24 mouse cellular contexts compared by ENCODE assay signal in the genomic region with DNA sequence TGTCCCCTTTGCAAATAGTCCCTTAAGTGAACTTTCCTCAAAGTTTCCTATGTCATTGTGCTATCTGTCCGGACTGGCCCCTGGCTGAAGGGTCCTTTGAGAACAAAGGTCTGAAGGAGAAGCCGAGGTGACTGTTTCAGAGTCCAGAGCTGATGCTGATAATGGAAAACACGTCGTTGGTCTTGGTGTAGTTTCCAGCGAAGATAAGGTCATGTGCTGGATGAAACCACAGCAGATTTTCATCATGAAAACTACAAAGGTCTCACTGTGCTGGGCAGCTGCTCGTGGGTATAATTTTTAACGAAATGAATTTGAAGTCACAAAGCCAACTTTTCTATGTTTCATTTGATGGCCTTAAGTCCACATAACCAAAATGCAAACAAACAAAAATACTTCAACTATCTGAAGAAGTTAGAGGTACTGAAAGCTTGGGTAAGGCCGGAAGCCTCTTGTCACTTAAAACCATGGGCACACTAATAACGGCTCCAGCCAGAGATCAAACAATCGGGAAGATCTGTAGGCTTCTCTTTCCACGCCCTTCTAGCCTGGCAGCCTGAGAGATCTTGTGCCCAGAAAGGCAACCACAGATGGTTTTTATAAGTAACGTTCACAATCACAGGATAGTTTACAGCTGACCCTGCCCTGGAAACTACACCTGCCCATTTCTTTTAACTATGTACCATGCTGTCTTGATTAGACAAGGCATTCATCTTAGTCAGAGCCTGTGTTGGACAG. TPM values are rescaled to one million over a fixed set of nuclear protein-coding genes. Genes with fewer than 3 reads are reported as not detected.
DNase-seq lines count a peak whose midpoint lies in the region; ATAC-seq and TF ChIP-seq lines count a peak whose summit lies in the region.
"Had no signal": no experiment of that assay in that cellular context is flagged by ENCODE, and none has a peak within 500 bp of the region (broad histone marks: within the 10 kb centered on the region; RNA-seq: fewer than 3 reads in every experiment).

No protein-coding gene starts in this region.

- H3K9me3 ChIP-seq in intestine, embryonic 16.5 days (ENCODE audit: control insufficient read depth, low read length): no peaks in the 10 kb centered on the region; the same call in 1 of the 2 replicates
- H3K9me3 ChIP-seq in intestine, postnatal 0 days (ENCODE audit: control insufficient read depth): no peaks in the 10 kb centered on the region
- no peaks in the 10 kb centered on the region for H3K9me3 ChIP-seq in embryonic facial prominence, embryonic 11.5 days (replicated peaks; ENCODE audit: control insufficient read depth, low read length)
- no peaks in the 10 kb centered on the region for H3K9me3 ChIP-seq in hindbrain, embryonic 16.5 days (ENCODE audit: control insufficient read depth, low read length)
- 0 out of 2 replicates have a peak, but pooled peaks cover 6% of the 10 kb centered on the region for H3K9me3 ChIP-seq in heart, embryonic 12.5 days (replicated peaks)
- H3K9me3 ChIP-seq: forebrain, embryonic 13.5 days; heart, embryonic 15.5 days; hindbrain, embryonic 13.5 days; intestine, embryonic 15.5 days had no signal

- WGBS in intestine, embryonic 16.5 days: 63% methylated on average over 12 of the region's 12 CpGs
- 47% methylated on average over 12 of the region's 12 CpGs for WGBS in intestine, postnatal 0 days
- WGBS in embryonic facial prominence, embryonic 11.5 days: 55% methylated on average over 12 of the region's 12 CpGs
- WGBS in hindbrain, embryonic 16.5 days: 81% methylated on average over 12 of the region's 12 CpGs
- WGBS in heart, embryonic 12.5 days: 43% methylated on average over 12 of the region's 12 CpGs

- peak; percentile 44 for ATAC-seq in intestine, embryonic 16.5 days
- ATAC-seq in intestine, postnatal 0 days: no peak
- no peak for ATAC-seq in embryonic facial prominence, embryonic 11.5 days (replicated peaks; ENCODE audit: insufficient number of reproducible peaks, low FRiP score, low TSS enrichment, low read depth)
- ATAC-seq in megakaryocyte-erythroid progenitor cell, adult 5-6 weeks (replicated peaks; ENCODE audit: low FRiP score, low TSS enrichment, poor library complexity, severe bottlenecking): peak; percentile 31; the same call in 1 of the 2 replicates
- ATAC-seq in hindbrain, embryonic 16.5 days: no peak
- no peak for ATAC-seq in heart, embryonic 12.5 days (ENCODE audit: insufficient number of reproducible peaks, low FRiP score)
- ATAC-seq: forebrain, embryonic 13.5 days; forebrain, postnatal 0 days; intestine, embryonic 15.5 days had no signal

- no peaks in the 10 kb centered on the region for H3K36me3 ChIP-seq in intestine, embryonic 16.5 days (ENCODE audit: control insufficient read depth, insufficient read depth, low read length)
- H3K36me3 ChIP-seq in intestine, postnatal 0 days (ENCODE audit: control insufficient read depth, insufficient read depth): no peaks in the 10 kb centered on the region
- no peaks in the 10 kb centered on the region for H3K36me3 ChIP-seq in embryonic facial prominence, embryonic 11.5 days (replicated peaks; ENCODE audit: control insufficient read depth, insufficient read depth, low read depth, low read length)
- no peaks in the 10 kb centered on the region for H3K36me3 ChIP-seq in hindbrain, embryonic 16.5 days (ENCODE audit: control insufficient read depth, insufficient read depth, low read length)
- no peaks in the 10 kb centered on the region for H3K36me3 ChIP-seq in heart, embryonic 12.5 days
- H3K36me3 ChIP-seq: heart, embryonic 15.5 days; hindbrain, embryonic 13.5 days; intestine, embryonic 15.5 days had no signal

- DNase-seq in embryonic facial prominence, embryonic 11.5 days (ENCODE audit: low spot score): peak; percentile 44
- no peak for DNase-seq in layer of hippocampus, postnatal 14 days (ENCODE audit: low spot score in 2 of 2)
- no peak for DNase-seq in urinary bladder, postnatal 10 days (ENCODE audit: low spot score)
- DNase-seq: adrenal gland, adult 2 months; adrenal gland, postnatal 36 days; cerebellum, adult 2 months; cerebellum, postnatal 14 days; forebrain, postnatal 0 days; gastrocnemius, adult 2 months; gastrocnemius, postnatal 25 days; heart, postnatal 14 days had no signal

- TF ChIP-seq CTCF in intestine, postnatal 0 days (IDR thresholded peaks at IDR 0.05; ENCODE audit: low read depth): no peak

- no peak overlapping the region for H3K9ac ChIP-seq in intestine, embryonic 16.5 days (ENCODE audit: low read depth, low read length)
- no peak overlapping the region for H3K9ac ChIP-seq in intestine, postnatal 0 days (ENCODE audit: low read depth, low read length)
- H3K9ac ChIP-seq in embryonic facial prominence, embryonic 11.5 days (replicated peaks; ENCODE audit: low read length): no peak overlapping the region
- H3K9ac ChIP-seq in hindbrain, embryonic 16.5 days (ENCODE audit: low read depth, low read length): no peak overlapping the region
- H3K9ac ChIP-seq in heart, embryonic 12.5 days: no peak overlapping the region
- H3K9ac ChIP-seq: forebrain, embryonic 13.5 days; forebrain, postnatal 0 days; heart, embryonic 15.5 days; hindbrain, embryonic 13.5 days; intestine, embryonic 15.5 days had no signal

- H3K4me1 ChIP-seq in intestine, embryonic 16.5 days (ENCODE audit: control insufficient read depth, insufficient read depth, low read length): no peaks in the 10 kb centered on the region; the same call in 1 of the 2 replicates
- no peaks in the 10 kb centered on the region; the same call in 1 of the 2 replicates for H3K4me1 ChIP-seq in intestine, postnatal 0 days (replicated peaks; ENCODE audit: control insufficient read depth, insufficient read depth, low read length)
- no peaks in the 10 kb centered on the region for H3K4me1 ChIP-seq in embryonic facial prominence, embryonic 11.5 days (ENCODE audit: control insufficient read depth, insufficient read depth, low read length)
- H3K4me1 ChIP-seq in hindbrain, embryonic 16.5 days (ENCODE audit: control insufficient read depth, insufficient read depth, low read depth, low read length): no peaks in the 10 kb centered on the region
- H3K4me1 ChIP-seq in heart, embryonic 12.5 days (replicated peaks): 0 out of 2 replicates have a peak, but pooled peaks cover 6% of the 10 kb centered on the region
- H3K4me1 ChIP-seq: forebrain, embryonic 13.5 days; heart, embryonic 15.5 days; hindbrain, embryonic 13.5 days; intestine, embryonic 15.5 days had no signal

- H3K27me3 ChIP-seq in intestine, embryonic 16.5 days (replicated peaks; ENCODE audit: control insufficient read depth, insufficient read depth, low read length): no peaks in the 10 kb centered on the region
- H3K27me3 ChIP-seq in intestine, postnatal 0 days (replicated peaks; ENCODE audit: control insufficient read depth, insufficient read depth, low read length): no peaks in the 10 kb centered on the region
- H3K27me3 ChIP-seq in embryonic facial prominence, embryonic 11.5 days (ENCODE audit: control insufficient read depth, insufficient read depth, low read length): no peaks in the 10 kb centered on the region
- H3K27me3 ChIP-seq in hindbrain, embryonic 16.5 days (replicated peaks; ENCODE audit: control insufficient read depth, insufficient read depth, low read length): no peaks in the 10 kb centered on the region
- H3K27me3 ChIP-seq in heart, embryonic 12.5 days (replicated peaks): no peaks in the 10 kb centered on the region
- H3K27me3 ChIP-seq: forebrain, embryonic 13.5 days; heart, embryonic 15.5 days; hindbrain, embryonic 13.5 days; intestine, embryonic 15.5 days had no signal

- no peak overlapping the region for H3K4me3 ChIP-seq in intestine, embryonic 16.5 days (ENCODE audit: low read length)
- H3K4me3 ChIP-seq in intestine, postnatal 0 days (ENCODE audit: low read depth, low read length): no peak overlapping the region
- H3K4me3 ChIP-seq in embryonic facial prominence, embryonic 11.5 days (ENCODE audit: low read depth, low read length): no peak overlapping the region
- no peak overlapping the region for H3K4me3 ChIP-seq in hindbrain, embryonic 16.5 days (ENCODE audit: low read length)
- no peak overlapping the region for H3K4me3 ChIP-seq in heart, embryonic 12.5 days
- H3K4me3 ChIP-seq: forebrain, embryonic 13.5 days; gastrocnemius, adult 2 months; heart, embryonic 15.5 days; hindbrain, embryonic 13.5 days; intestine, embryonic 15.5 days had no signal

- no peak overlapping the region for H3K27ac ChIP-seq in intestine, embryonic 16.5 days (ENCODE audit: low read length)
- no peak overlapping the region for H3K27ac ChIP-seq in intestine, postnatal 0 days (ENCODE audit: low read depth, low read length)
- no peak overlapping the region for H3K27ac ChIP-seq in embryonic facial prominence, embryonic 11.5 days (replicated peaks; ENCODE audit: low read depth, low read length)
- H3K27ac ChIP-seq in hindbrain, embryonic 16.5 days (ENCODE audit: low read depth, low read length): no peak overlapping the region
- no peak overlapping the region for H3K27ac ChIP-seq in heart, embryonic 12.5 days (ENCODE audit: poor library complexity, severe bottlenecking)
- H3K27ac ChIP-seq: forebrain, embryonic 13.5 days; gastrocnemius, adult 2 months; heart, embryonic 15.5 days; hindbrain, embryonic 13.5 days; intestine, embryonic 15.5 days had no signal

- no peak overlapping the region for H3K4me2 ChIP-seq in intestine, embryonic 16.5 days (ENCODE audit: low read depth, low read length)
- no peak overlapping the region for H3K4me2 ChIP-seq in intestine, postnatal 0 days (replicated peaks; ENCODE audit: low read depth)
- H3K4me2 ChIP-seq in embryonic facial prominence, embryonic 11.5 days (ENCODE audit: low read depth, low read length): no peak overlapping the region
- no peak overlapping the region for H3K4me2 ChIP-seq in hindbrain, embryonic 16.5 days (ENCODE audit: low read length)
- no peak overlapping the region for H3K4me2 ChIP-seq in heart, embryonic 12.5 days
- H3K4me2 ChIP-seq: forebrain, embryonic 13.5 days; heart, embryonic 15.5 days; hindbrain, embryonic 13.5 days; intestine, embryonic 15.5 days had no signal

RNA-seq across cellular contexts. Expression of a gene that starts 15.0 kb away (rescaled TPM):
- 4.1 and 5.7 TPM in 2 replicates for polyA plus RNA-seq in intestine, embryonic 16.5 days (2015; fragmentation: Nextera tagmentation; extraction: Ambion mirVana)
- 5.8 and 6.4 TPM in 2 replicates for polyA plus RNA-seq in intestine, postnatal 0 days (2015; fragmentation: Nextera tagmentation; extraction: Ambion mirVana)
- not detected in 2 replicates for polyA plus RNA-seq in embryonic facial prominence, embryonic 11.5 days (2014; fragmentation: Nextera tagmentation; extraction: Ambion mirVana)
- total RNA-seq in megakaryocyte-erythroid progenitor cell, adult 5-6 weeks (2014; fragmentation: Nextera tagmentation): 1.4 TPM in 1 of 2 replicates, not detected in the other
- 1.1 TPM in 1 of 2 replicates, not detected in the other for total RNA-seq in megakaryocyte-erythroid progenitor cell, adult 5-6 weeks (2017)
- polyA plus RNA-seq in hindbrain, embryonic 16.5 days (2015; fragmentation: Nextera tagmentation; extraction: Ambion mirVana): 2.2 TPM in 1 of 2 replicates, not detected in the other
- 1 to 10 TPM in 1 of 2 experiments, under 1 TPM in 1; 0.48 to 1.2 TPM for total RNA-seq in layer of hippocampus, postnatal 14 days (2021)
- polyA plus RNA-seq in heart, embryonic 12.5 days (2016; fragmentation: Nextera tagmentation; extraction: Ambion mirVana): not detected in 2 replicates
- total RNA-seq: hematopoietic stem cell, adult 5-6 weeks had no signal
- polyA plus RNA-seq: cerebellum, adult 2 months; forebrain, embryonic 13.5 days; hindbrain, embryonic 13.5 days had no signal

RNA-seq across cellular contexts. Expression of a gene that starts 21.4 kb away (rescaled TPM):
- not detected in 2 replicates for polyA plus RNA-seq in intestine, embryonic 16.5 days (2015; fragmentation: Nextera tagmentation; extraction: Ambion mirVana)
- not detected in 2 replicates for polyA plus RNA-seq in intestine, postnatal 0 days (2015; fragmentation: Nextera tagmentation; extraction: Ambion mirVana)
- not detected in 2 replicates for polyA plus RNA-seq in embryonic facial prominence, embryonic 11.5 days (2014; fragmentation: Nextera tagmentation; extraction: Ambion mirVana)
- total RNA-seq in megakaryocyte-erythroid progenitor cell, adult 5-6 weeks (2014; fragmentation: Nextera tagmentation): not detected in 2 replicates
- not detected in 2 replicates for total RNA-seq in megakaryocyte-erythroid progenitor cell, adult 5-6 weeks (2017)
- polyA plus RNA-seq in hindbrain, embryonic 16.5 days (2015; fragmentation: Nextera tagmentation; extraction: Ambion mirVana): not detected in 2 replicates
- total RNA-seq in layer of hippocampus, postnatal 14 days (2021): not detected
- polyA plus RNA-seq in heart, embryonic 12.5 days (2016; fragmentation: Nextera tagmentation; extraction: Ambion mirVana): not detected in 2 replicates
- total RNA-seq: adrenal gland, postnatal 36 days; forebrain, postnatal 0 days; gastrocnemius, postnatal 25 days; granulocyte monocyte progenitor cell, adult 5-6 weeks; heart, postnatal 14 days; hematopoietic stem cell, adult 5-6 weeks had no signal
- polyA plus RNA-seq: adrenal gland, adult 2 months; C2C12; cerebellum, adult 2 months; cortical plate, adult 2 months; forebrain, embryonic 13.5 days; forebrain, postnatal 0 days; heart, embryonic 15.5 days; hindbrain, embryonic 13.5 days; intestine, embryonic 15.5 days had no signal

RNA-seq across cellular contexts. Expression of a gene that starts 29.3 kb away (rescaled TPM):
- polyA plus RNA-seq in intestine, embryonic 16.5 days (2015; fragmentation: Nextera tagmentation; extraction: Ambion mirVana): 85.2 and 89.2 TPM in 2 replicates
- polyA plus RNA-seq in intestine, postnatal 0 days (2015; fragmentation: Nextera tagmentation; extraction: Ambion mirVana): 70.9 and 71.5 TPM in 2 replicates
- polyA plus RNA-seq in embryonic facial prominence, embryonic 11.5 days (2014; fragmentation: Nextera tagmentation; extraction: Ambion mirVana): 55.7 and 59.4 TPM in 2 replicates
- total RNA-seq in megakaryocyte-erythroid progenitor cell, adult 5-6 weeks (2014; fragmentation: Nextera tagmentation): 7.8 and 17.0 TPM in 2 replicates
- 3.9 and 6.7 TPM in 2 replicates for total RNA-seq in megakaryocyte-erythroid progenitor cell, adult 5-6 weeks (2017)
- polyA plus RNA-seq in hindbrain, embryonic 16.5 days (2015; fragmentation: Nextera tagmentation; extraction: Ambion mirVana): 163 and 175 TPM in 2 replicates
- 10 to 100 TPM; 73.9 to 76.0 TPM for total RNA-seq in layer of hippocampus, postnatal 14 days (2021)
- 38.2 and 40.4 TPM in 2 replicates for polyA plus RNA-seq in heart, embryonic 12.5 days (2016; fragmentation: Nextera tagmentation; extraction: Ambion mirVana)

RNA-seq across cellular contexts. Expression of a gene that starts 44.7 kb away (rescaled TPM):
- polyA plus RNA-seq in intestine, embryonic 16.5 days (2015; fragmentation: Nextera tagmentation; extraction: Ambion mirVana): 12.5 and 13.6 TPM in 2 replicates
- polyA plus RNA-seq in intestine, postnatal 0 days (2015; fragmentation: Nextera tagmentation; extraction: Ambion mirVana): 5.1 and 6.3 TPM in 2 replicates
- 10.4 and 11.9 TPM in 2 replicates for polyA plus RNA-seq in embryonic facial prominence, embryonic 11.5 days (2014; fragmentation: Nextera tagmentation; extraction: Ambion mirVana)
- 10.9 and 12.1 TPM in 2 replicates for total RNA-seq in megakaryocyte-erythroid progenitor cell, adult 5-6 weeks (2014; fragmentation: Nextera tagmentation)
- total RNA-seq in megakaryocyte-erythroid progenitor cell, adult 5-6 weeks (2017): 8.7 and 16.3 TPM in 2 replicates
- 9.1 and 11.4 TPM in 2 replicates for polyA plus RNA-seq in hindbrain, embryonic 16.5 days (2015; fragmentation: Nextera tagmentation; extraction: Ambion mirVana)
- total RNA-seq in layer of hippocampus, postnatal 14 days (2021): 10 to 100 TPM; 11.5 to 11.9 TPM
- polyA plus RNA-seq in heart, embryonic 12.5 days (2016; fragmentation: Nextera tagmentation; extraction: Ambion mirVana): 19.8 TPM in 2 replicates

RNA-seq across cellular contexts. Expression of a gene that starts 45.2 kb away (rescaled TPM):
- 0.17 and 0.27 TPM in 2 replicates for polyA plus RNA-seq in intestine, embryonic 16.5 days (2015; fragmentation: Nextera tagmentation; extraction: Ambion mirVana)
- polyA plus RNA-seq in intestine, postnatal 0 days (2015; fragmentation: Nextera tagmentation; extraction: Ambion mirVana): 0.16 and 0.26 TPM in 2 replicates
- polyA plus RNA-seq in embryonic facial prominence, embryonic 11.5 days (2014; fragmentation: Nextera tagmentation; extraction: Ambion mirVana): 0.07 and 0.17 TPM in 2 replicates
- total RNA-seq in megakaryocyte-erythroid progenitor cell, adult 5-6 weeks (2014; fragmentation: Nextera tagmentation): not detected in 2 replicates
- not detected in 2 replicates for total RNA-seq in megakaryocyte-erythroid progenitor cell, adult 5-6 weeks (2017)
- 0.35 and 0.56 TPM in 2 replicates for polyA plus RNA-seq in hindbrain, embryonic 16.5 days (2015; fragmentation: Nextera tagmentation; extraction: Ambion mirVana)
- total RNA-seq in layer of hippocampus, postnatal 14 days (2021): under 1 TPM; 0.38 to 0.69 TPM
- 0.32 and 0.57 TPM in 2 replicates for polyA plus RNA-seq in heart, embryonic 12.5 days (2016; fragmentation: Nextera tagmentation; extraction: Ambion mirVana)
- total RNA-seq: gastrocnemius, adult 2 months; gastrocnemius, postnatal 25 days; granulocyte monocyte progenitor cell, adult 5-6 weeks had no signal

Comparison
In these comparisons a context has a peak if more than half of its experiments do, and no peak if none do; other contexts are left out.
1. ATAC-seq: peak in intestine, embryonic 16.5 days (single experiment) and megakaryocyte-erythroid progenitor cell, adult 5-6 weeks (single experiment); none in intestine, postnatal 0 days (single experiment), embryonic facial prominence, embryonic 11.5 days (single experiment), hindbrain, embryonic 16.5 days (single experiment) and heart, embryonic 12.5 days (single experiment).